Mouse (Mus musculus) heart, postnatal 4 days (tissue): ENCODE measurements at regions not wholly inside any gene's neighbourhood (a gene's known extent, or its start where the extent isn't known, plus 50 kb on each side); places are given as distances from the start of the nearest gene placed in this dataset.

Source experiments
- DNase-seq: peaks from one replicate; pipeline ENCODE4 v3.0.0; 2021

DNA sequence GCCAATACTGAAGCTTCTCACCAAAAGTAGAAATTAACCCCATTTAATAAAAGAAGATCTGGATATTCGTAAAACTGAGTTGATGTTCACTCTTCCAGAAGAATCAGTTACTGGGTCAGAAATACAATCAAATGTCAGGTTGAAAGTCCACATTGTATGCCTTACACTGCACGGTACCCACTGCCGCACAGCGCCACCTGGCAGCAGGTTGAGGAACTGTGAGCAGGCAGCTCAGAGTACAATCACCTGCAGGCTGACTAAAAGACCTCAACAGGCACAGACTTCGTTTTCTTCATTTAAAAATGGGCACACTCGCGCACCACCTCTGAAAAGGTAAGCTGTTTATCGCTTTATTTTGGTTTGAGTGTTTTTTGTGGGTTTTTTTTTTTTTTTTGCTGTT lies 341.8 kb upstream of the Mms22l start:
- DNase-seq = peak; percentile 73

DNA sequence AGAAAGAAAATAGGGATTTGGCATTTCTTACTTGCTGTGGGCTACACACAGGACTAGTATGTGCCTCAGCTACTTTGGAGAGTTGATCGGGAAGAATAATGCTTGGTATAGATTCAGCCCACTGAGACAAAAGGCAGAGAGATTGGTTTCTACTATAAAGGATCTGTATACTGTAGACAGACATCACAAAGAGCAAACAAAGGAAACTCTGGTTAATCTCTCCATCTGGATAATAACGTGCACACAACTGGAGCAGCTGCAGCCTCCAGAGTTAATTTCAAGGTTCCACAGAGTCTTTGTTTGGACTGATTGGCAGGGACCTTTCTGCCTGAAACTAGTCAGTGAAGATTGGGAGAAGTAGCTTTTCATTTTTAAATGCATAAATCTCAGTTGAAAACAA lies 322.5 kb upstream of the Mms22l start:
- no peak for DNase-seq

DNA sequence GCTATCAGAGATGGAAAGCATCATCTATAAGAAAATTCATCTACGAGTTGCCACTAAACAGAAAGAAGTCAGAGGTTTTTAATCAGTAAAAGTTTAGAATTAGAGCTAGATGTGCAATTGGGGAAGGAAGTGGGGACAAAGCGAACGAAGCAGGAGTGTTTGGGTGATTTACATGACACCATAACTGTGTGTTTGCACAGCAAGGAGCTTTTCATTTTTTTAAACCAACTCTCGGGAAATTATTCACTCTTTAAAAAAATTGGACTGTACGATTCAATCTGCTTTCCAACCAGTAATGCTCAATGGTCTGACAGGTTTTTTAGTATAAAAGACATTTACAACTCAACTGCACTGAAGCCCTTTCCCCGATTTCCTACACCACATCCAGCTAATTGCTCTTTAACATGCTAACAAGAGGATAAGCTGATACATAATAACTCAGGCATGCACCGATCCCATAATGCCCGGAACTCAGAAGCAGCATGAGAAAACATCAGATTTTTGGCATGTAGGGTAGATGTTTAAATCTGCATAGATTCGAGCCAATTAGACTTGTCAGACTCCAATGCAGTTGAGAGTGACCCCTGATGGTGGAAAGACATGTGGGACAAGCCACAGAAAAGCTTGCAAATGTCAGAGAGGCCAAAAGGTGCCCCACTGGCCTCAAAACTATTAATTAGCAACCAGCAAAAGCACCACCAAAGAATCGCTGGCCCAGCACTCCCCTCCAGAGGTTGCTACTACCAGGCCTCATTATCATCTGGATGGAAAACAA lies 282.8 kb upstream of the Mms22l start:
- DNase-seq = no peak

DNA sequence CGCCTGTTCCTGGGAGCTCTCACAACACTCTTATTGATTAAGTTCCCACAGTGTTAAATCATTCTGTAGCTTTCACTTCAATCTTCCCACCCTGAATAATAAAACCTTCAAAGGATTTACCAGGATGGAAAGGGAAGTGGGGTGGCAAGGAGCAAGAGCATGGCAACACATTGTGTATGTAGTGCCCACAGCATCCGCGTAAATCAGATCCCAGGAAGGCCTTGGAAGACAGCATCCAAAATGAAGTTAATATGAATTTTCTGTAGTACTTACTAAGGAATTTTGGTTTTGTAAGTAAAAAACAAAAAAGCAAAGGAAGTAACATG lies 282.3 kb upstream of the Mms22l start:
- DNase-seq = no peak

DNA sequence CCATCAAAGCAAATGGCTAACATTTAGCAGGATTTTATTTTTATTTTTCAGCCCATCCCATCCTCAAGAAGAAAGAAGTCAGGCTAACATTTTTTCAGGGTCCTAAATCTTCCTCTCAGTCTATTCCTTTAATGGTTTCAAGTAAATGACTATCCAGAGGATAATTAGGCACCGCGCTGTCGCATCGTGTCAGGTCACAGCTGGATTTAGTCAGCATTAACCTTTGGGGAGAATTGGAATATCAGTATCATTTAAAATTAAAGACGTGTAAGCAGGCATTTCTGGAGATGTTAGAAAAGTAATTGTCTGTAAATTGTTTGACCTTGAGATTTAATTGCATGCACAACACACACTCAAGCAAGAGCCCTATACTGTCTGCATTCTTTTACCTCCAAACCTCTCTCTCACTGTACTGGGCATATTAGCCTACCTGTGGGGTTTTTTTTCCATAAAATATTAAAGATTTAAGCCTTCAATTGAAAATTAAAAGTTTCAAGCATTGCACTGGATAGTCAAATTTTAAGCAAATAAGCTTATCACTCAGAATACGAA lies 277.8 kb upstream of the Mms22l start:
- DNase-seq = no peak

DNA sequence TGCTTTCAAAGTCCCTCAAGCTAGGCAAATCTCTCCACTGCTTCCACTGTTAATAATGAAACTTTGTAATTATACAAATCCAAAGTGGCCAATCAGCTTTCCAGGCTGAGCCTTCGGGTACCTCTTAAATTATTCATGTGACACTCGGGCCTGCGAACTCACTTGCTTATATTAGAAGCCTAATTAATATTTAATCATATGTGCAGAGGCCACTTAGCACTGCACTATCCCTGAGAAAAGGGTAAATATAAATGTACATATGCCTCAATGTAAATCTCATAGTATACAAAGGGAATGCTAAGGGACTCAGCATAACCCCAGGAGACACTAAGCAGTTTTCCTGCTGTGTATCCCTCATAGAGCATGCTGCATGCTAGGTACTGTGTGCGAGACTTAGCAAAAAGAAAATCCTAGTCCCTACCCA lies 277.2 kb upstream of the Mms22l start:
- DNase-seq = no peak

DNA sequence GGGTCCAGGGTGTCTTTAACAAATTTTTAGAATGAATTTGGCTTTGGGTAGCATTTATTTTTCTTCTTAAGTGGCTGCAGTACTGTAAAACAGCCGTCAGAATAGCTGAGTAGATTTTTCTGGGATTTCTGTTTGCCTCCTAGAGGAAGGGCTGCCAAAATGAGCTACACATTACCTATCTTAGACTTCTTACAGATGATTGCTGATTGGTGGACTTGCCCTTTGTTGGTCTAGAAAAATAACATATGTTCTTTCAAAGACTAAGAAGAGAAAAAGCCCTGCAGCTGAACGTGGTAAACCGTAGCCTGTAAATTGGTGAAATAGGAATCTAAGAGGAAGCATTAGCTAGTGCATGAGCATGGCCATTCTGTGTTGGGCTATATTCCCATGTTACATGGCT lies 276.7 kb upstream of the Mms22l start:
- DNase-seq = no peak

DNA sequence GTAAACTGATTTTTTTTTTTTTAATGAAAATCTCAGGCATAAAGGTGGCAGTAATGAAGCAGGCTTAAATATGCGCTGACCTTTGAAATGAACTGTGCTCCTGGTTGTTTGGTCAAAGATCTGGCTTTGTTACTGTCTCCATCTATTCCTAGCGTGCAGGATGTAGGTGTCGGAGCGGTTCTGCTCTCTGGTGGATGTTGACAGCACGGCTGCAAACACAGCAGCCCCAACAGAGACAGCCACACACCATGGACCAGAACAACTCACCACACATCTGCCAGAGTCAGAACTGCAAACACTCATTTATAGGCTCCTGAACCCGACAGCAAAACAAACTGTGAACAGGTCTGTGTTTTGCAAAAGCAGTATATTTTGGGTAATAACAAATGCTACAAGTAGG lies 251.1 kb upstream of the Mms22l start:
- no peak for DNase-seq

DNA sequence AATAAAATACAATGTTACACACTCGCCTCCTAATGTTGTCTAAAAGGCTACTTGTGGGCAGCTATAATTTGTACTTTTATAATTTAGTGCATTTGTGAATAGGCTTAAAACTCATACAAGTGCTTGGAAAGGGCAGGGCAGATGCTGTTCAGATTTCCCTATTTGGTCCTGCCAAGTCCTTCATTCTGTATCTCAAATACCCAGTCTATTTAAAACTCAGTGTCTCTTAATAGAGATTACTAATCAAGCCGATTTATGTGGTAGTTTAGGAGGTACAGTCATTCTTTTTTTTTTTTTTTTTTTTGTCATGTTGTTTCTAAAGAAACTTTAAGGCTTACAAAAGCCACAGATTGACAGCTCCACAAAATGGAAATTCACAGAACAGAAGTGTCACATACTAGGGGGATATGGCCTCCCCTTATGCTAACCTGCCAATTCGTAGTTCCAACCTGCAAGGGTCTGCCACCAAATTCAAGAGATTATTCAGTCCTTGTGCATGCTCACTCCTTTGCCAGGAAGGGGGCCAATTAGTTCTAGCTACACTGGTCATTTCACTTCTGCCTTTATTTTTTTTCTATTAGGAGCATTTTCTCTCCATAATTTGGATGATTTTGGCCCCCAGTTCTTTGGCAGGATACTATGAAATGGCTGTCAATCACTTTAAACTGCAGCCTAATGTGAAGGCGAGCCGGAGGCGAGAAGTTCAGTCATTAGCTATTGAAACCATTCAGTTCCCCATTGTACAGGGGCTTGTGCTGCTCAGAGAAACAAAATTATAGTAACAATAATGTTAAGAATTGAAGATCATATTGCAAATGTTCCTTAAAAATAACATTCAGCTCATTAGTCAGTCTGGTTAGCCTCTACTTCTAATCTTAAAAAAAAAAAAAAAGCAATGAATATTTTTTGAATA lies 247.9 kb upstream of the Mms22l start:
- DNase-seq = no peak

DNA sequence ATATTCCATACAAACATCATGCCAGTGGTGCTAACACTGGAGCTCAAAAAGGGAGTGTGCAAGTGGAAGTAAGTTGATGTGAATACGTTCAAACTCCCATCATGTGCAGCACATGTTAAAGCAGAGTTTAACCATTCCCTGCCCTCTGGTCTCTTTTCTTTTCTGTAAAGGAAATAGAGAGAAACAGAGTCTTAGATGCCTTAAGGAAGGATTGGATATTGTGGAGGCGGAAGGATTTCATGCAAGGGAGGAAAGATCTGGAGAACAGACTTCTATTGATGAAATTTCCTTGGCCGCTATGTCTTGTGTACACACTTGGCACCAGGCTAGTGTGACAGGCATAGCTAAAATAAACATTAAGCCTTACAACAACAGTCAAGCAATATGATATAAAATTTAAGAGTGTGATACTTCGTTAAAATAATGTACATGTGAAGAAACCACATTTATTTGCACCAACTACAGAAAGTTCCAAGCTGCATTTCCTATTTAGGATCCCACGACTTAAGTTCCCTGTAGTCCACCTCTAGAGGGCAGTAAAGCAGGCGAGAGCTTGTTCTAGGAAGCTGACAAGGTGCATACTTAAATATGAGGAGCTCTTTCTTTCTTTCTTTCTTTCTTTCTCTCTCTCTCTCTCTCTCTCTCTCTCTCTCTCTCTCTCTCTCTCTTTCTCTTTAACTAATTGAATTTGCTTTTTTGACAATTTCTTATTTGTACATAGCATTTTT lies 246.8 kb upstream of the Mms22l start:
- DNase-seq = peak; percentile 11

DNA sequence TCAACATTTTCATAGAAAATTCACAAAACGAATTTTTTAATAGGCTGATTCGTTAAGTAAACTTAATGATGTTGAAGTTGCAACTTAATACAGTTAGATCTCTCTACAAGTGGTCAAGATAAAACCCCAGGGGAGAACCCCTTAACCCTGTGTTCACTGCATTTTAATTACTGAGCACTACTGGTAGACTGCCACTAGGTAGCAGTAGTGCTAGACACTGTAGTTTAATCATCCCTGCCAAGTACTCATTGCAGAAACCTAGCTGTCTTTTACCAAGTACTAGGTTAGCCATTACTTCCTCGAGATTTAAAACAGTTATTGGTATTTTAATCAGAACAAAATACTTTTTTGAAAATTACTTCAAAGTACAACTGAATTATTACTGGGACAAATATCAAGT lies 218.1 kb upstream of the Mms22l start:
- no peak for DNase-seq
